Mouse (Mus musculus): ENCODE data around the gene Pard3.

- TF ChIP-seq POLR2A (IDR thresholded peaks at IDR 0.05; ENCODE audit: borderline replicate concordance, extremely low read depth, insufficient read depth, insufficient read length, poor library complexity, severe bottlenecking) (no peak), CTCF (IDR thresholded peaks at IDR 0.05; ENCODE audit: borderline replicate concordance, extremely low read depth, insufficient read depth, insufficient read length) (no peak)
Observed at GRCm38 (mm10) chr8:127089021-127089420, 25.3 kb downstream of the Pard3 start.
